Mouse (Mus musculus): ENCODE measurements around the gene Fbxl17. TPM values are rescaled to one million over a fixed set of nuclear protein-coding genes. Genes with fewer than 3 reads are reported as not detected.

Fbxl17 gene
- polyA plus RNA-seq, 1 experiment from 2014 or later: 5.8 TPM

- WGBS: 62% methylated on average over 3 of the region's 3 CpGs
- no peaks in the 10 kb centered on the region for H3K9me3 ChIP-seq (ENCODE audit: control insufficient read depth, low read length)
- H3K4me2 ChIP-seq (ENCODE audit: low read depth, low read length, severe bottlenecking): no peak overlapping the region
- H3K9ac ChIP-seq (ENCODE audit: low read length): no peak overlapping the region
- DNase-seq (ENCODE audit: low spot score): no peak
- H3K27me3 ChIP-seq (ENCODE audit: control insufficient read depth, insufficient read depth, low read length): no peaks in the 10 kb centered on the region
- H3K36me3 ChIP-seq (ENCODE audit: control insufficient read depth, insufficient read depth, low read length): no peaks in the 10 kb centered on the region
- H3K4me1 ChIP-seq (replicated peaks; ENCODE audit: control insufficient read depth, insufficient read depth, low read length): no peaks in the 10 kb centered on the region
- no peak overlapping the region for H3K4me3 ChIP-seq (ENCODE audit: low read depth, low read length)
- H3K27ac ChIP-seq (ENCODE audit: low read depth, low read length): no peak overlapping the region
- ATAC-seq (replicated peaks; ENCODE audit: low FRiP score): no peak
Measured at GRCm38 (mm10) chr17:63235821-63236220, 264.0 kb downstream of the Fbxl17 start.

GRCm38 (mm10) chr17:63229111-63229510 is 270.7 kb downstream of the Fbxl17 start:
- Histone ChIP-seq H3K4me1 (replicated peaks; ENCODE audit: control insufficient read depth, insufficient read depth, low read length) (peaks cover 5% of the 10 kb centered on the region; the same call in 1 of the 2 replicates), H3K4me3 (ENCODE audit: low read depth, low read length) (no peak overlapping the region), H3K9ac (ENCODE audit: low read length) (no peak overlapping the region), H3K27me3 (ENCODE audit: control insufficient read depth, insufficient read depth, low read length) (no peaks in the 10 kb centered on the region), H3K9me3 (ENCODE audit: control insufficient read depth, low read length) (no peaks in the 10 kb centered on the region), H3K4me2 (ENCODE audit: low read depth, low read length, severe bottlenecking) (no peak overlapping the region), H3K27ac (ENCODE audit: low read depth, low read length) (no peak overlapping the region), H3K36me3 (ENCODE audit: control insufficient read depth, insufficient read depth, low read length) (no peaks in the 10 kb centered on the region)
- WGBS: 15% methylated on average over 4 of the region's 4 CpGs
- ATAC-seq (replicated peaks; ENCODE audit: low FRiP score) (peak; percentile 85), DNase-seq (ENCODE audit: low spot score) (no peak)

GRCm38 (mm10) chr17:63226380-63226779 is 273.4 kb downstream of the Fbxl17 start:
- no peak overlapping the region for H3K4me2 ChIP-seq (ENCODE audit: low read depth, low read length, severe bottlenecking)
- H3K9me3 ChIP-seq (ENCODE audit: control insufficient read depth, low read length): no peaks in the 10 kb centered on the region
- no peaks in the 10 kb centered on the region for H3K36me3 ChIP-seq (ENCODE audit: control insufficient read depth, insufficient read depth, low read length)
- 44% methylated on average over 2 of the region's 2 CpGs for WGBS
- no peak overlapping the region for H3K4me3 ChIP-seq (ENCODE audit: low read depth, low read length)
- DNase-seq (ENCODE audit: low spot score) (no peak), ATAC-seq (replicated peaks; ENCODE audit: low FRiP score) (no peak)
- peaks cover 5% of the 10 kb centered on the region; the same call in 1 of the 2 replicates for H3K4me1 ChIP-seq (replicated peaks; ENCODE audit: control insufficient read depth, insufficient read depth, low read length)
- no peak overlapping the region for H3K9ac ChIP-seq (ENCODE audit: low read length)
- H3K27ac ChIP-seq (ENCODE audit: low read depth, low read length): no peak overlapping the region
- no peaks in the 10 kb centered on the region for H3K27me3 ChIP-seq (ENCODE audit: control insufficient read depth, insufficient read depth, low read length)

GRCm38 (mm10) chr17:63225959-63226358 is 273.9 kb downstream of the Fbxl17 start:
- Histone ChIP-seq H3K27ac (ENCODE audit: low read depth, low read length) (no peak overlapping the region), H3K4me2 (ENCODE audit: low read depth, low read length, severe bottlenecking) (no peak overlapping the region), H3K4me3 (ENCODE audit: low read depth, low read length) (no peak overlapping the region), H3K9ac (ENCODE audit: low read length) (no peak overlapping the region), H3K4me1 (replicated peaks; ENCODE audit: control insufficient read depth, insufficient read depth, low read length) (peaks cover 5% of the 10 kb centered on the region; the same call in 1 of the 2 replicates), H3K27me3 (ENCODE audit: control insufficient read depth, insufficient read depth, low read length) (no peaks in the 10 kb centered on the region), H3K36me3 (ENCODE audit: control insufficient read depth, insufficient read depth, low read length) (no peaks in the 10 kb centered on the region), H3K9me3 (ENCODE audit: control insufficient read depth, low read length) (no peaks in the 10 kb centered on the region)
- WGBS: 63% methylated on average over 1 of the region's 1 CpGs
- no peak for ATAC-seq (replicated peaks; ENCODE audit: low FRiP score)
- no peak for DNase-seq (ENCODE audit: low spot score)

GRCm38 (mm10) chr17:63223675-63224074 is 276.1 kb downstream of the Fbxl17 start:
- no peak for DNase-seq (ENCODE audit: low spot score)
- WGBS: 55% methylated on average over 4 of the region's 4 CpGs

GRCm38 (mm10) chr17:63221632-63222031 is 278.2 kb downstream of the Fbxl17 start:
- no peaks in the 10 kb centered on the region for H3K9me3 ChIP-seq (ENCODE audit: control insufficient read depth, low read length)
- no peak overlapping the region for H3K27ac ChIP-seq (ENCODE audit: low read depth, low read length)
- H3K9ac ChIP-seq (ENCODE audit: low read length): no peak overlapping the region
- WGBS: 94% methylated on average over 3 of the region's 3 CpGs
- no peak overlapping the region for H3K4me2 ChIP-seq (ENCODE audit: low read depth, low read length, severe bottlenecking)
- H3K4me1 ChIP-seq (replicated peaks; ENCODE audit: control insufficient read depth, insufficient read depth, low read length): no peaks in the 10 kb centered on the region; the same call in 1 of the 2 replicates
- ATAC-seq (replicated peaks; ENCODE audit: low FRiP score) (no peak), DNase-seq (ENCODE audit: low spot score) (no peak)
- no peak overlapping the region for H3K4me3 ChIP-seq (ENCODE audit: low read depth, low read length)
- H3K27me3 ChIP-seq (ENCODE audit: control insufficient read depth, insufficient read depth, low read length): no peaks in the 10 kb centered on the region
- H3K36me3 ChIP-seq (ENCODE audit: control insufficient read depth, insufficient read depth, low read length): no peaks in the 10 kb centered on the region

More at GRCm38 (mm10) chr17:63223675-63224074, 276.1 kb downstream of the Fbxl17 start:
- Histone ChIP-seq H3K9ac (ENCODE audit: low read length) (no peak overlapping the region), H3K27me3 (ENCODE audit: control insufficient read depth, insufficient read depth, low read length) (no peaks in the 10 kb centered on the region), H3K4me1 (replicated peaks; ENCODE audit: control insufficient read depth, insufficient read depth, low read length) (peaks cover 3% of the 10 kb centered on the region; the same call in 1 of the 2 replicates), H3K4me2 (ENCODE audit: low read depth, low read length, severe bottlenecking) (no peak overlapping the region), H3K9me3 (ENCODE audit: control insufficient read depth, low read length) (no peaks in the 10 kb centered on the region), H3K4me3 (ENCODE audit: low read depth, low read length) (no peak overlapping the region), H3K36me3 (ENCODE audit: control insufficient read depth, insufficient read depth, low read length) (no peaks in the 10 kb centered on the region), H3K27ac (ENCODE audit: low read depth, low read length) (no peak overlapping the region)
- no peak for ATAC-seq (replicated peaks; ENCODE audit: low FRiP score)

GRCm38 (mm10) chr17:63220821-63221220 is 279.0 kb downstream of the Fbxl17 start:
- H3K27me3 ChIP-seq (ENCODE audit: control insufficient read depth, insufficient read depth, low read length): no peaks in the 10 kb centered on the region
- no peak overlapping the region for H3K4me3 ChIP-seq (ENCODE audit: low read depth, low read length)
- 78% methylated on average over 5 of the region's 5 CpGs for WGBS
- H3K4me1 ChIP-seq (replicated peaks; ENCODE audit: control insufficient read depth, insufficient read depth, low read length): no peaks in the 10 kb centered on the region
- DNase-seq (ENCODE audit: low spot score) (no peak), ATAC-seq (replicated peaks; ENCODE audit: low FRiP score) (no peak)
- no peaks in the 10 kb centered on the region for H3K9me3 ChIP-seq (ENCODE audit: control insufficient read depth, low read length)
- no peak overlapping the region for H3K4me2 ChIP-seq (ENCODE audit: low read depth, low read length, severe bottlenecking)
- no peak overlapping the region for H3K9ac ChIP-seq (ENCODE audit: low read length)
- H3K27ac ChIP-seq (ENCODE audit: low read depth, low read length): no peak overlapping the region
- no peaks in the 10 kb centered on the region for H3K36me3 ChIP-seq (ENCODE audit: control insufficient read depth, insufficient read depth, low read length)

- Histone ChIP-seq H3K27ac (ENCODE audit: low read depth, low read length) (no peak overlapping the region), H3K9me3 (ENCODE audit: control insufficient read depth, low read length) (no peaks in the 10 kb centered on the region), H3K4me1 (replicated peaks; ENCODE audit: control insufficient read depth, insufficient read depth, low read length) (no peaks in the 10 kb centered on the region), H3K36me3 (ENCODE audit: control insufficient read depth, insufficient read depth, low read length) (no peaks in the 10 kb centered on the region), H3K9ac (ENCODE audit: low read length) (no peak overlapping the region), H3K27me3 (ENCODE audit: control insufficient read depth, insufficient read depth, low read length) (no peaks in the 10 kb centered on the region), H3K4me3 (ENCODE audit: low read depth, low read length) (no peak overlapping the region), H3K4me2 (ENCODE audit: low read depth, low read length, severe bottlenecking) (no peak overlapping the region)
- DNase-seq (ENCODE audit: low spot score) (no peak), ATAC-seq (replicated peaks; ENCODE audit: low FRiP score) (no peak)
- 93% methylated on average over 1 of the region's 1 CpGs for WGBS
Measured at GRCm38 (mm10) chr17:63217016-63217415, 282.8 kb downstream of the Fbxl17 start.

- Histone ChIP-seq H3K27me3 (ENCODE audit: control insufficient read depth, insufficient read depth, low read length) (no peaks in the 10 kb centered on the region), H3K9ac (ENCODE audit: low read length) (no peak overlapping the region), H3K9me3 (ENCODE audit: control insufficient read depth, low read length) (no peaks in the 10 kb centered on the region), H3K36me3 (ENCODE audit: control insufficient read depth, insufficient read depth, low read length) (no peaks in the 10 kb centered on the region), H3K27ac (ENCODE audit: low read depth, low read length) (no peak overlapping the region), H3K4me1 (replicated peaks; ENCODE audit: control insufficient read depth, insufficient read depth, low read length) (no peaks in the 10 kb centered on the region), H3K4me3 (ENCODE audit: low read depth, low read length) (no peak overlapping the region), H3K4me2 (ENCODE audit: low read depth, low read length, severe bottlenecking) (no peak overlapping the region)
- DNase-seq (ENCODE audit: low spot score) (no peak), ATAC-seq (replicated peaks; ENCODE audit: low FRiP score) (no peak)
- 90% methylated on average over 4 of the region's 4 CpGs for WGBS
Measured at GRCm38 (mm10) chr17:63212018-63212417, 287.8 kb downstream of the Fbxl17 start.
